Mouse (Mus musculus): ENCODE results near the gene Arid1a. TPM values are rescaled to one million over a fixed set of nuclear protein-coding genes. Genes with fewer than 3 reads are reported as not detected.

Arid1a gene
- 10 to 100 TPM; 58.4 to 79.1 TPM for polyA plus RNA-seq (2017; shearing (Covaris generic))

DNA sequence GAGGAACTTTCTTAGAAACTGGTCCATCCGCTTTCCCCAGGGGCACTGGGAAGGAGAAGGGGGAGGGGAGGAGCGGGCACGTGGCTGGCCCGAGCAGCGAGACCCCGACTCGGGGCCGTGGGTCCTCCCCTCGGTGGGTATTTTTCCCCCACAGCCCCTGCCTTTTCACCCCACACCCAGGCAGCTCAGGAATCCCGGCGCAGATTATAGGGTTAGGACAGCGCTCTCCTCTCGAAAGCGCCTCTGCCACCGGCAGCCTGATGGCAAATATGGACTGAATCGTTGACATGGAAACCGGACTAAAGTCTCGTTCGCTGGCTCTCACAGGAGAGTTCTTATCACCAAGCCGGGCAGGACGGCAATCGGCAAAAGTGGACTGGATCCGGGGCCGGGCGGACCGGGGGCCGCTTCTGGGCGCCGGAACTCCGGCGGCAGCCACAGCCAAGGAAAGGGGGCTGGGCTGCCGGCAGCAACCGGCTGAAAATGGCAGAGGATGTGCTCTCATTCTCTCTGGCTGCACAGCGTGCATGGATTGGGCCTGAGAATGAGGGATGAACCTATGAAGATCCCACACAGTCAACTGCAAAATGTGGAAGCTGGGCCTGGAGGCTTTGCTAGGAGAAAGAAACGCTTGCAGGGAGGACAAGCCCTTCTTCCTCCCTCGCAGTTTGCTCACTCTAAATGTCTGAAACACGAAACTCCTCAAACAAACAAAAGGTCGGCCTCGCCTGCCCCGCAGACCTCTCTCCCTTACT, at the start of gene Arid1a:
Gene Arid1a (minus strand): TSS at position 256 of the 755 bp plus-strand sequence.
- ATAC-seq, result peak; percentile 65

DNA sequence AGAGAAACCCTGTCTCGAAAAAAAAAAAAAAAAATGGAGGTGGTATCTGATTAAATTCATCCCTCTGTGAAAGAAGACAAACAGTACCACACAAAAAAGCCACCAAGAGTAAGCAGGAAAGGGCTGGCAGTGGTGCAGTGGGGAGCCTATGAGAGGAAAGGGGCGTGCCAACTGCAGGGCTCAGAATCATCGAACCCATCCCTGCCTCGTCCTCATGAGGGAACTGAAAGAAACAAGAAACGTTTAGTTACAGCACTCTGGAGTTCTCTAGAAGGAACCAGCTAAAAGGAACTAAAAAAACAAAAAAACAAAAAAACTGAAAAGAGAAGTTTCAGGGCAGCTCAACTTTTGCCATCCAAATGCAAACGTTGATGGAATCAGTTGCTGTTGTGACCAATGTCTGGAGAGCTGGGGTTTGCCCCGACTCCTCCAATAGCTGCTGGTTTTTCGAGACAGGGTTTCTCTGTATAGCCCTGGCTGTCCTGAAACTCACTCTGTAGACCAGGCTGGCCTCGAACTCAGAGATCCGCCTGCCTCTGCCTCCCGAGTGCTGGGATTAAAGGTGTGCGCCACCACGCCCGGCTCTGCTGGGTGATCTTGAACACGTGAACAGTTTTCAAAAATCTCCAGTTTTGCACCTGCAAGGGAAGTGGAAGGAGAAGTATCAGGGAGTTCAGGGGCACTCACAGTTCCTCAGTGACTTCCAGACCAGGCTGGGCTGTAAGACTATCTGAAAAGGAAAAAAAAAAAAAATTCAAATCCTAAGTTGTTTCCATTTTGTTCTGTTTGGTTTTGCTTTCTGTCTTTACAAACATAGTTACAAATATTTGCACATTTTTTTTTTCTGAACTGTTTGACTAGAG, 48.1 kb upstream of the Arid1a start:
- ATAC-seq, result peak; percentile 79

DNA sequence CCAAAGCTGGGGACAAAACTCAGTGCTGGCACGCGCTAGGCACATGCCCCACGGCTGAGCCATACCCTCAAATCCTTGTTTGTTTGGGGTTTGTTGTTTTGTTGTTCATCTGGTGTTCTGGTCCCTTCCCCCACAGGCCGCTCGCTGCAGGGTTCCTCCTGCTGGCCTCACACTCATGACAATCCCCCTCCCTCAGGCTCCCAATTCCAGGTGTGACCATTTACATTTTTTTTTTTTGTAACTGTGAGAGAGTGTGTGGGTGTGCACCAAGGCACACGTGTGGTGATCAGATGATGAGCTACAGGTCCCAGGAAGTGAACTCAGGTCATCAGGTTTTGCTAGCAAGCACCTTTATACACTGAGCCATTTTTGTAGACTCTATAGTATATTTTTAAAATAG, 44.0 kb upstream of the Arid1a start:
- ATAC-seq, result no peak

DNA sequence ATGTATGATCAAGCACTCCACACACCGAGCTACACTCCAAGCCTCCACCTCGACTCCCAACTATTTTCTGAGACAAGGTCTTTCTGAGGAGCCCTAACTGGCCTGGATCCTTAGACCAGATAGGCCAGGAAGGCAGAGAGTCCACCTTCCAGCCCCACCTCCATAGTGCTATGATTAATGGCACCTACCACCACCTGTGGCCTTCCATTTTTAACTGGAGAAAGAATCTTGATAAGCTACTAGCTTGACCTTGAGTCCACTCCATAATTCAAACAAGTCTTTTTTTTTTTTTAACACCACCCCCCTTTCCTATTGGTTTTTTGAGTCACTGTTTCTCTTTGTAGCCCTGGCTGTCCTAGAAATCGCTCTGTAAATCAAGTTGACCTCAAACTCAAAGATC, 36.7 kb upstream of the Arid1a start:
- no peak for ATAC-seq

DNA sequence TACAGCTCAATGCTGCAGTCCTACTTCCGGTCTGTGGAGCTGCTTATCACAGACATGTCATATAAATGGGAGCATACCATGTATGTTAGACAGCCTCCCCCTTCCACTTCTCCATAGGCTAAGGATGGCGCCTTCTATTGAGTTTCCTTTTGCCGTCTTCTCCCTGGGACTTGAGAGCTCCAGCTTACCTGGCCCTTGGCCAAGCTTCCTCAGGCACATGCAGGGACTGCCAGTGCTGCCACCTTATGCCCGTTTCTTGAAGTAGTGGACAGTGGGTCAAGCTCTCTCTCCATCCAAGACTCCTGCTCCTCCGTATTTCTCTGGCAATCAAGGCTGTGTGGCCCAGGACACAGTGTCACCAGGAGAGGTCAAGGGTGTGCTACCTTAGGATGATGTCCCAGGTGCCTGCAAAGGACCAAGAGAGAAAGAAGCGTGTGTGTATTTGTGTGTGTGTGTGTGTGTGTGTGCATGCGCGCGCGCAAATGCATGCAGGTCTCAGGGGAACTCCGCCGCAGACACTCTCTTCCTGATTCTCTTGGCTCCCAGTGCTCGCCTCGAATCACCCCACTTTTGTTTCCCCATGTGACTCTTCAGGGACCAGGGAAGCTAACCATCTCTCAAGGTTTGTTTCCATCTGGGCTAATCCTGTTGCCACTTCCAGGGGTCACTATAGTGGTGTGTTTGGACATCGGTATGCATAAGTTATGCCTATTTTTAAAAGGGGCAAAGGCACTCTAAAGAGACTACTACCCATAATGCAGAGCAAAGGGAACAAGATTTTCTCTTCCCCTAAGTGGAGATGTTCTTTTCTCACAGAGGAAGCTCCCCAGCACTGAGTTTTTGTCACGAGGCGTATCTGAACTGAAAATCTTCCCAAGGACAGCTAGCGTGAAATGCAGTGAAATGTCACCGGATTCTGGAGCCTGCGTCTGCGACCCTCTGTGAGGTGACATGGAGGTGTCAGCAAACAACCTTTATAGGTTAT, 18.3 kb upstream of the Arid1a start:
- no peak for ATAC-seq

DNA sequence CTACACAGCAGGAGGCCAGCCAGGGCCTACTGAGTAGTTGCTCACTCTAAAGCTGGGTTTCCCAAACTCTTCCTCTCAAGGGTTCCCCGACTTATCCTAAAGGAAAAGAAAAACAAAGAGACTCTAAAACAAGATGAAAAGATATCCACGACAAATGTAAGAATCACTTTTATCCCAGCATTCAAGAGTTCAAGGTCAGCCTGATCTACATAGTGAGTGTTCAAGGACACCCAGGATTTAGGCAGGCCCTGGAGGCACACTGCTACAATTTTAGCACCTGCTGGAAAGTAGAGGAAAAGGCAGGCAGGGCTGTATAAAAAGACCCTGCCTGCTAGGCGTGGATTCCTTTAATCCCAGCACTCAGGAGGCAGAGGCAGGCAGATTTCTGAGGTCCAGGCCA, 12.6 kb upstream of the Arid1a start:
- ATAC-seq, result no peak

DNA sequence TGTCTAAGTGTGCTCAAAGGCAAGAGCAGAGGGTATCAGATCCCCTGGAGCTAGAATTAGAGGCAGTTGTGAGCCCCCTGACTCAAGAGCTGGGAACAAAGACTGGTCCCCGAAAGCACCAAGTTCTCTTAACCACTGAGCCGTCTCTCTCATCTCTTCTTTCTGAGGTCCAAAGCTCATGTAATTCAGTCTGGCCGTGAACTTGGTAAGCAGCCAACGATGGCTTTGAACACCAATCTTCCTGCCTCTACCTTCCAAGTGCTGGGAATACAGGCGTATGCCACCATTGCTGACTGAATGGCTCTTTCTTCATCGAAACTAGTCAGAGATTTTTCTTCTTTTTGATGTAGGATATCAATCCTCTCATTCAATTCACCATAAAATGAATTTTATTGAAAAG, 6.5 kb upstream of the Arid1a start:
- ATAC-seq, result no peak

DNA sequence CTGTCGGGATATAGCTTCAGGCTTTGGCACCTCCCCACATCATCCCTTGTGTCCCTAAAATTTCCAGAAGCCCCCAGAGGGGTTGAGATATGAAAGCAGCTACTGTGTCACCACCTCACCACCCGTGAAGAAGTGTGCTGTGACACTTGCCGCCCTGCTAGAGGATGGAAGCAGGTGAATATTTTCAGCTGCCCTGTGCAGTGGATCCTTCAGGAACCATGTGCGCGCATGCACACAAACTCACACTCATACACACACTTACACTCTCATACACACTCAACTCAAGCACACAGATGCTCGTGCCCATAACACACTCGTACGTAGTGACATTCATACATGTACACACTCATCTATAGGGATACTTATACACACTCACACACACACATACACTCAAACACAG, 3.1 kb upstream of the Arid1a start:
- ATAC-seq, result no peak

DNA sequence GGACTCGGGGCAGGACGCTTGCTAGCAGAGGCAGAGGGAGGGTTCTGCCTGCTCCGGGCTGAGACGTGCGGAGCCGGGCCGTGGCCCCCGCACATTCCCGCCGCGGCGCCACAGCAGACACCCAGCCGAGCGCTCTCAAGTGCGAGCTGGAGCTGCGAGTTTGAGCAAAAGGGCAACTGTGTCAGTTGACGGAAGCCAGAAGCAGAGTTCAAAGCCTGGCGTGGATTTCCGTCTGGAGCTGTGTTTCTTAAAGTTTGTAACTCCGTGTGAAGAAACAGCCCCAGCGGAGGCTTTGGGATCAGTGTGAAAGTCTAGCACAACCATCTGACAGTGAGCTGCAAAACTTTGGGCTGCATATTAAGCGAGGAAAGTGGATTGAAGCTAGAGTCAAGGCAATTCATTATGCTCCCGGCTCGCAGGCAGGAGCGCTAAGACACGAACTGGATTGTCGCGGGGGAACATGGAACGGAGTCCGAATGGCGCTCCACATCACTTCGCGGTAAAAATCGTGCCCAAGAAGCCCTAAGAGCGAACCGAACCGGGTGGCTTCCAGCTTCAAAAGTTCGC, 783 bp upstream of the Arid1a start:
- ATAC-seq, result peak; percentile 41

DNA sequence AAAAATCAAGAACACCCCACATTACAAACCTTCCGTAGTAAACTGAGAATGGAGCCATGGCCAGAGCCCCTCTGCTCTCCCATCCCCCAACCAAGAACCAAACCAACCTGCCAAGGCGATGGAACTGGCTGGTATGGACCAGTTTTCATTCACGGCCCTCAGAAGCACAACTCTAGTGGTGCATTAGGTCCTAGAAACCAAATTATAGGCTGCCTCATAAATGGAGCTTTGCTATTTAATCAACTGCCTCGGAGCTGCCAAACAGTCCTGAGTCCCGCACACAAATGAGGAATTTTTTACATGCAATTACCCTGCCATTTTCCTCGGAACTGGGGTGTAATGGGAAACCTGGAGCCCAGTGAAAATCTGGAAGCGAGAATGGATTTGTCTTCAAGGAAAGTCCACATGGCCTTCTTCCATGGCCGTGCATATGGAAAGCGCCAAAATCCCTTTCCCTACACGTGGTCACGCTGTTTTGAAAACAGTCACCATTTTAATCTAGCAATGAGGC, 653 bp downstream of the Arid1a start:
- ATAC-seq, result no peak

DNA sequence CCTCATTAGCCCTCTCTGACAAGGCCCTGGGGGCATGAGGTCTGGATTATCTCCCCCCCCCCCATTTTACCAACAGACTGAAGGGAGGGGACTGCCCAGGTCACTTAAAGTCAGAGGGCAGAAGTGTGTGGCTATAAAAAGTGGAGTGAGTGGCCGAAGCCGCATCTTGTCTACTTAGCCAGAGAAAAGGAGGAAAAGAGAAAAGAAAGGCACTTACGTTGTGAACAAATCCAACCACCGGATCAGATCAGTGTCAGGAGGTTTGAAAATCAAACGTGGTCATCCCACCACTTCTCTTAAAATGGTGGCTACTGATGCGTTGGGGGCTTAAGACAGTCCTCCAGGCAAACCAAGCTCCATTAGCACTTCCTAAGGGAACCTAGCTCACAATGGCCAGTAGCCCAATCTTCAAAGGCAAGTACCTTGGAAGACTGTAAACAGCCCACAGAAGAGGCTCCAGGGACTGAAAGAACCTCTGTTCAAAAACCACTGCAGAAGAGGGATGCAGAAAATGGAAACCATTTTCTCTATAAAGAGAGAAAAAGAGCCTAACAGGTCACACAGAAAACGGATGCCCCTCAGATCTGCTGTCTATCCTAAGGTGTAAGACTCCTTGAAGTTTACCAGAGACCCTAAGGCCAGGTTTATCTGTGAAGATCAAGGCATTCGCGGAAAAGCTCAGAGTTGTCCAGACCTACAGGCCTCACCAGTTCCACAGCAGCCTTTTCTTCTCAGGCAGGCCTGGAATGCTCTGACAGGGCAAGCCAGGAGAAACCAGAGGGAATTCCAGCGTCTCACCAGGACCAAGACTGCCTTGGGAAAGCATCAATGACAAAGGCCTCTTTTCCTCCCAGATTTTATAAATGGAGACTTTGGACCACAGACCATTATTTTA, 1.5 kb downstream of the Arid1a start:
- ATAC-seq, result no peak

DNA sequence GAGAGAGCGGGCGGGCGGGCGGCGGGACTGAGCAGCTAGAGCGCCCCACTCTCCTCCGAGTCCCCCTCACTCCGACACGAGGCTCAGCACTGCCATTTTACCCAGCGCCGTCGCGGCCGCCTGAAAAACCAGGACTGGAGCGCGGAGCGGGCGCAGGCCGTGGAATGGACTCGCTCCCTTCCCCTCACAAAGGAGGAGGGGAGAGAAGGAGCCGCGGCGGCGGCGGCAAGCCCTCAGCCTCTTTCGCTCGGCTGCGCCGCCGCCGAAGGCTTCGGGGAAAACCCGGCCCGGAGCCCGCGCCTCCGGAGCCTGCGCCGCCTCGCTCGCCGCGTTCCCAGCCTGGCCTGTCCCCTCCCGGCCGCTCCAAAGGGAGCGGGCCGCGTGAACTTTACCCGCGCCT, 2.3 kb downstream of the Arid1a start:
- peak; percentile 43 for ATAC-seq

DNA sequence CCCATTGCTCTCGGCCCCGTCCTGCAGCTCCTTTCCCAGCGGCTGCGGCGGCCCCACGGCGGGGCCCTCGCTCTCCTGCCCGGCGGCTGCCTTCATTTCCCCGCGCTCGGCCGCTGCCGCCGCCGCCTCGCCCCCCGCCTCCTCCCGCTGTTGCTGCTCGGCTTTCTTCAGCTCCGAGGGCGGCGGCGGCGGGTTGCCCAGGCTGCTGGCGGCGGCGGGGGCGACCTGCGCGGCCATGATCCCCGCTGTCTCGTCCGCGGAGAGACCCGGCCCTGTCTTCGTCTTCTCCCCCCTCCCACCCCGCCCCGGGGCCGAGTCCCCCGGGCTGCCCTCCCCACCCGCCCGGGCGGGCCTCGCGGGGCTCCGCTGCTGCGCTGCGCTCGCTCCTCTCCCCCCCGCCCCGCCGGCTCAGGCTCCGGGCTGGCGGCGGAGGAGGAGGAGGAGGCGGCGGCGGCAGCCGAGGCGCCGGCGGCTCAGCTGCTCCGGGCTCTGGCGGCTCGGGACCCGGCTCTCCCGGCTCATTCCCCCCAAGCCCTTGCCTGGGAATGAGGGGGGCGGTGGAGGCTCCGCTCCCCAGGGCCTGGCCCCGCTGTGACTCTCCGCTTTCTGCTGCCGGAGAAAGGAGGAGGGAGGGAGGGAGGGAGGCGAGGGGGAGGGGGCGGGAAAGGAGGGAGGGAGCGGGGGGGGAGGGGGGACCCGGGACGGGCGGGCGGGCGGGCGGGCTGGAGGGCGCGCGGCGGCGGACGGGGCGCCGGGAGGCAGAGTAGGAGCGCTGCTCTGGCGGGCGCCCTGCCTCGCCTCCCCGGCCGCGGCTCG, 3.0 kb downstream of the Arid1a start:
- no peak for ATAC-seq

DNA sequence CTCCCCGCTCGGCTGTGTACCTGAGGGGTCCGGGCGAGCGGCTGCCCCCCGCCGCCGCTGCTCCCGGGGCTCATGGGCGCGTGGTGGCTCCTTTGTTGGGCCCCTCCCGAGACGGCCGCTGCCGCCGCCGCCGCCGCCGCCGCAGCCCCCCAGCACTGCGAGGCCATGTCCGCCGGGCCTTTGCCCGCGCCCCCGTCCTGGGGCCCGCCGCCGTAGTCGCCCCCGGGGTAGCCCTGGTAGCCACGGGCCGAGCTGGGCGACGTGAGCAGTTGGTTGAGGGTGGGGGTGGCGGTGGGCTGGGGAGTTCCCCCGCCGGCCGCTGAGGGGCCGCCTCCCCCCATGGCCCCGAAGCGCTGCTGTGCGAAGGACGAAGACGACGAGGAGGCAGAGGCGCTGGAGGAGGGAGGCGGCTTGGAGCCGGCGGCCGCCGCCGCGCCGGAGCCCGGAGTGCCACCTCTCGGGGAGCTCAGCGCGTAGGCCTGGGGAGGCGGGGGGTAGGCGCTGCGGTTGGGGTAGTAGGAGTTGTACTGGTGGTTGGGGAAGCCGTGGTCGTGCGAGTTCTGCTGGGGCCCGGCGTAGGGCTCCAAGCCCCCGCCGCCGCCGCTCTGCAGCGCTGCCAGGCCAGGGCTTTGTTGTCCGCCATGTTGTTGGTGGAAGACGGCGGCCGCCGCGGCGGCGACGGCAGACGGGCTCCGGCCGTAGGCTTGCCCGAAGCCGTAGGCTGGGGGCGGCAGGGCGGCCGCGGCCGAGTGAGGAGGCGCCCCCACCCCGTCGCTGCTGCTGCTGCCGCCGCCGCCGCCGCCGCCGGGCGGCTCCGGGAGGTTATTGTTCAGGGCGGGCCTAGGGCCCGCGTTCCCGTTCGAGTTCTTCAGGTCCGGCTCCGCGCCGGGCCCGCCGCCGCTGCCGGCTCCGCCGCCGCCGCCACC, 3.9 kb downstream of the Arid1a start:
- no peak for ATAC-seq

DNA sequence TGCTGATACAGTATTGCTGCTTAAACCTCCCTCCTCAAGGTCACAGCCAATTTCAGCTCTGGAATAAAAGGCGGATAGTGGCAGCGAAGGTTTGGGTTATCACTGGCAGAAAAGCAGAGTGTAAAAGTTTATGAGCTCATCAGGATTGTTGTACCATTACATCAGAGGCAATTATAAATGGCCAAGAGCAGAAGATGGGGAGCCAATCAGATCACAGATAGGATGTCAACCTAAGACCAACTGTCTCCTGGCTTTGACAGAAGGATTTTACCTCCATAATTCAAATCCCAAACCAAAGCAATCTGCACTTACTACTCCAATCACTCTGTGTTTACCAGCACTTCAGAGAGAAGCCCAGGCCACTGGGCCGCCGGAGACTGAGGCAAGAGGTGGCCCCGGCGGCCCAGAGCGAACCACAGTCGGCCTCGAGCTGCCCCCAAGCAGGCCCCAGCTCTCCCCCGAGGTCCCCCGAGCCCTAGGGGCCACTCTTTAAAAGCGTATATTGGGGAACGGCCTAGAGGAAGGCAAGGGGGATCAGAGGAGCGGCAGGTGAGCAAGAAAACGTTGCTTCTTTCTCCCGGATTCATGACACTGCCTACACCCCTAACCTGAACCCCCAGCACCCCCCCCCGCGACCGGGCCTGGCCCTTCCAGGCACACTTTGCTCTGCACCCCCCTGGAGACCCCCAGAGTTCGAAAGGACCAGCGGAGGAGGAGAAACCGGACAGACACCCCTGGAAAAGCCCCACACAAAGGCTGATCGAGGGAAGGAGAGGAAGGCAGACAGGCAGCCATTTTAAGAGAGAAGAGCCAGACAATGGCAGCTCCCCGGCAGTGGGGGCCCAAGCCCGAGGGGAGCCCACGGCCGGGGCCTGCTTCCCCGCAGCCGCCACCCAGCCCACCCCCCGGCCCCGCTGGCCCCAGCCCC, 4.8 kb downstream of the Arid1a start:
- peak; percentile 69 for ATAC-seq

DNA sequence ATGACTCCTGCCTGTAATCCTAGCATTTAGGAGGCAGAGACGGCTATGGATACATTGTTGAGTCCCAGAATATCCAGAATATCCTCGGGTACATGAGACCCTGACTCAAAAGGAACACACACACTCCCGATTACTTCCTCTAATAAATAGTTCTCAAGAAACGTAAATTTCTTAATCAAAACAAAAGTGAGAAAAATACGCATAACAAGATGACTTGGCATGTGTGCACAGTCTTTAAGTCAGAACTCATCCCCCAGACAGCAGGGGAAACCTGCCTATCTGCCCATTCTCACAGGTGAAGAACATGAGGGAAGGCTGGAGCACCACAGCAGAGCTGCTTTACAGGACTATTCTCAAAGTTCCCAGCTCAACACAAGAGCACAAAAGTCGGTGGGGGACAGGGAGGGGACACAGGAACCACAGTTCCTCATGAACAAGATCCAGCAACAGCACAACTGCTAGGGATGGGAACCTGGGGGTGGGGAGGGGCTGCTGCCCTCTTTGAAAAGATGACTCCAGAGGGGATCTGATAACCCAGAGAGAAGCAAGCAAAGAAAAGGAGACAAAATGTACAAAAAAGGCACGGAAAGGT, 6.3 kb downstream of the Arid1a start:
- no peak for ATAC-seq

DNA sequence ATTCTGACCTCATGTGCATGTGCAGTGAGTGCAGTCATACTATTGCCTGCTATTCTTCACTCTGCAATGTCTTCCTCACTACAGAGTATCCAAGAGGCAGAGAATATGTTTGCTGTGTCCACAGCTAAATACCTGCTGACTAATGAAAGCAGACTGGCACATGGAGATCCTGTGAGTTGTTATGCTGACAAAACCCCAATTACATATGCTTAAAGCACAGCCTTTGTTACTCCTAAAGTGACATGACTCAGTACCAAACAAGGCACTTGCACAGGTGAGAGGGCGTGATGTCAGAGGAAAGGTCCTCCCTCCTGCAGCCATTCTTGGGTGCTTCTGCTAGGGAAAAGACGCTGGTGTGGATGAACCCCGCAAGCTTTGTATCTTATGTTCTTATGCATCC, 21.3 kb downstream of the Arid1a start:
- ATAC-seq, result no peak
